Mouse (Mus musculus) stomach, embryonic 15.5 days (tissue): ENCODE measurements around the gene Tpsb2. TPM values are rescaled to one million over a fixed set of nuclear protein-coding genes. Genes with fewer than 3 reads are reported as not detected.
A peak's percentile ranks its signal among the peaks of the same experiment; 100 is the strongest.

Experiments
- ATAC-seq: fragments of 200-750 bp; cut with Nextera tagmentation; 2 replicates; pipeline ENCODE4 v1.8.0; 2017; ENCODE audit warnings: low read depth, moderate number of reproducible peaks, moderate TSS enrichment; ENCODE audit not compliant: insufficient read depth, low FRiP score
- H3K27ac ChIP-seq: fragments of 300-500 bp; sonication (generic); 2 replicates; pipeline ENCODE4 v1.5.1; 2015; ENCODE audit warnings: mild to moderate bottlenecking, inconsistent platforms
- H3K27me3 ChIP-seq: fragments of 300-500 bp; sonication (generic); replicated peaks from 2 replicates; pipeline ENCODE4 v1.6.1; 2015; ENCODE audit warnings: inconsistent platforms
- H3K36me3 ChIP-seq: fragments of 300-500 bp; sonication (generic); 2 replicates; pipeline ENCODE4 v1.6.1; 2015; ENCODE audit warnings: inconsistent platforms
- H3K4me1 ChIP-seq: fragments of 300-500 bp; sonication (generic); 2 replicates; pipeline ENCODE4 v1.6.1; 2015; ENCODE audit warnings: inconsistent platforms
- H3K4me2 ChIP-seq: fragments of 300-500 bp; sonication (generic); 2 replicates; pipeline ENCODE4 v1.6.1; 2015; ENCODE audit warnings: mild to moderate bottlenecking, inconsistent platforms
- H3K4me3 ChIP-seq: fragments of 300-500 bp; sonication (generic); replicated peaks from 2 replicates; pipeline ENCODE4 v1.5.1; 2015; ENCODE audit warnings: inconsistent platforms
- H3K9ac ChIP-seq: fragments of 300-500 bp; sonication (generic); 2 replicates; pipeline ENCODE4 v1.6.1; 2015; ENCODE audit warnings: inconsistent platforms
- H3K9me3 ChIP-seq: fragments of 300-500 bp; sonication (generic); 2 replicates; pipeline ENCODE4 v1.6.1; 2016; ENCODE audit warnings: inconsistent platforms
- WGBS: fragments of 180-500 bp; shearing (Covaris S2); methylation state at CpG from one replicate; pipeline ENCODE4 v1.1.7; 2015; 5-methylcytosine and 5-hydroxymethylcytosine counted together
- polyA plus RNA-seq: library from polyadenylated mRNA; unstranded; fragments of >200 nt; fragmentation: Nextera tagmentation; extraction: Ambion mirVana; gene quantifications from 2 replicates; pipeline ENCODE4 v1.2.1, GENCODE M21; 2015

Tpsb2 gene
- polyA plus RNA-seq, 1 experiment from 2014 or later: 14.3 TPM

DNA sequence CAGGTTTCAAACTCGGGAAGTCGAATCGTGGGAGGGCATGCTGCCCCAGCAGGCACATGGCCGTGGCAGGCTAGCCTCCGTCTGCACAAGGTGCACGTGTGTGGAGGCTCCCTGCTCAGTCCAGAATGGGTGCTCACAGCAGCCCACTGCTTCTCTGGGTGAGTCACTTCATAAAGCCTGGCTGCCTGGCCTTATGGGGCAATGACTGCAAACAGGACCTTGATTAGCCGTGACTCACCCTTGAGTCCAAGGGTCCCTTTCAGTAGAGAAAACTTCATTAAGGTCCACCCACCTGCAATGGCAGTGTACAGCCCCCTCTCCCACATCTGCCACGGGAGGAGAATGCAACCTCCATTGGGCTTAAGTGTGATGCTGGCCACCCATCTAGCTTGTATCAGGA is 6.4 kb downstream of the Tpsb2 start:
- WGBS: 64% methylated on average over 8 of the region's 8 CpGs
- ATAC-seq: peak; percentile 78
- no peaks in the 10 kb centered on the region for H3K27me3 ChIP-seq
- H3K4me3 ChIP-seq: no peak overlapping the region
- H3K36me3 ChIP-seq: no peaks in the 10 kb centered on the region
- no peaks in the 10 kb centered on the region for H3K9me3 ChIP-seq
- 0 out of 2 replicates have a peak, but pooled peaks cover 5% of the 10 kb centered on the region for H3K4me1 ChIP-seq
- no peak overlapping the region for H3K9ac ChIP-seq
- H3K27ac ChIP-seq: no peak overlapping the region
- no peak overlapping the region for H3K4me2 ChIP-seq

DNA sequence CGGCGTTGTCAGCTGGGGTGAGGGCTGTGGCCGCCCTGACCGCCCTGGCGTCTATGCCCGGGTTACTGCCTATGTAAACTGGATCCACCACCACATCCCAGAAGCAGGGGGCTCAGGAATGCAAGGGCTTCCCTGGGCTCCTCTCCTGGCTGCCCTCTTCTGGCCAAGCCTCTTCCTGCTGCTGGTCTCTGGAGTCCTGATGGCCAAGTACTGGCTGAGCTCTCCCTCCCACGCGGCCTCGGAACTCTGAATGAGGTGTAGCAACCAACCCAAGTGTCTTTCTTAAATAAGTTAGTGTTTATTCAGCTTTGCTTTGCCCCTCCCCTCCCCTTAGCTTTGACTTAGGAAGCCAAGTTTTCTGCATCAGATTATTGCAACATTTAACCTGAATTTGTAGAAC is 7.9 kb downstream of the Tpsb2 start:
- 31% methylated on average over 9 of the region's 9 CpGs for WGBS
- H3K27ac ChIP-seq: no peak overlapping the region
- no peak overlapping the region for H3K4me3 ChIP-seq
- no peaks in the 10 kb centered on the region for H3K27me3 ChIP-seq
- no peaks in the 10 kb centered on the region for H3K36me3 ChIP-seq
- H3K4me1 ChIP-seq: 0 out of 2 replicates have a peak, but pooled peaks cover 5% of the 10 kb centered on the region
- no peak overlapping the region for H3K4me2 ChIP-seq
- no peak overlapping the region for H3K9ac ChIP-seq
- ATAC-seq: no peak
- H3K9me3 ChIP-seq: no peaks in the 10 kb centered on the region

- Histone ChIP-seq H3K27ac (no peak overlapping the region), H3K4me1 (no peaks in the 10 kb centered on the region), H3K4me3 (no peak overlapping the region), H3K9me3 (no peaks in the 10 kb centered on the region), H3K27me3 (no peaks in the 10 kb centered on the region), H3K36me3 (no peaks in the 10 kb centered on the region), H3K4me2 (no peak overlapping the region), H3K9ac (no peak overlapping the region)
- no peak for ATAC-seq
- WGBS: 85% methylated on average over 4 of the region's 4 CpGs
These were observed 28.4 kb downstream of the Tpsb2 start for GRCm38 (mm10) chr17:25394526-25394925.

DNA sequence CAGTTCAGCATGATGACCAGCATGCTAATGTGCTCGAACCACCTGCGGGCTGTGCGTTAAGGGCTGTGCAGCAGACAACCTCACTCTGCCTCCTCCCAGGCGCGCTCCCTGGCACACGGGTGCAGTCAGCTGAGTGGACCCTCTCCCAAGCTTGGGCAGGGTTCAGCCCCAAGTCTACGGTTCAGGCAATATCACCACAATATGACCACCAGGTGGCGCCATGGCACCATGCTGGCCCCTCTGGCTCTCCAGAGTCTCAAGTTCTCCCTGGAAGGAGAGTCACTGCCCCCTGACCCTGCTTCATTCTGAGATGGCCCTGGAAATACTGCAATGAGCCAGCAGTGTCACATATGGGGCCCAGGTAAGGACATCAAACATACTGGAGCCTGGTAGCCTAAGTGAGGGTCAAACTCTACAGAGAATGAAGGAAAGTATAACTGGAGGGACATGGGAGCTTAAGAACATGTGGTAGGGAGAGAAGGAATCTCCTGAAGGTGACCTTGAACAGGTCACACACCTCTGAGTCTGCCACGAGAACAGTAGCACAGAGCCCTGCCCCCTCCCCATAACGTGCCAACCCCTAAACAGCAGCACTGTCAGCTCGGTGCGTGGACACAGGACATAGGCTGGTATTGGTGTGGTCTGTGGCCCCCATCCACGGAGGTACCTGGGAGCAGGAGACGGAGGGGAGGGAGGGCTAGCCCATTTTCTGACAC is 31.9 kb downstream of the Tpsb2 start:
- Histone ChIP-seq H3K27me3 (no peaks in the 10 kb centered on the region), H3K27ac (no peak overlapping the region), H3K36me3 (no peaks in the 10 kb centered on the region), H3K4me1 (no peaks in the 10 kb centered on the region), H3K9me3 (no peaks in the 10 kb centered on the region), H3K4me2 (no peak overlapping the region), H3K4me3 (no peak overlapping the region), H3K9ac (no peak overlapping the region)
- 35% methylated on average over 14 of the region's 14 CpGs for WGBS
- no peak for ATAC-seq

DNA sequence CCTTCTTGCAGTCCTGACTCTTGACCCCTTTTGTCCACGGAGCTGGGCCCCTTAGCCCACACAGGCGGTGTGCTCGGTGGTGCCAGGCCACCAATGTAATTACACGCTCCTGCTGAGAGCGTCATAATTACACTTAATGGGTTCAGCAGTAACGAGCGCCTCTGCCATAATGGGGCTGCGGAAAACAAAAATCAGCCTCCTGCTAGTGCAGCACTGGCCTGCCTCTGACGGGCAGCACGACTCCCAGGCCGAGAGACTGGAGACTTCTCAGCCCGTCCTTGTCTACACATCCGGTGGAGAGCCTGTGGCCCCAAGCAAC is 32.4 kb downstream of the Tpsb2 start:
- WGBS: 74% methylated on average over 13 of the region's 13 CpGs
- ATAC-seq: peak; percentile 23; the same call in 1 of the 2 replicates

GRCm38 (mm10) chr17:25400443-25400842 is 34.3 kb downstream of the Tpsb2 start:
- Histone ChIP-seq H3K9me3 (no peaks in the 10 kb centered on the region), H3K27ac (no peak overlapping the region), H3K4me3 (no peak overlapping the region), H3K9ac (no peak overlapping the region), H3K27me3 (no peaks in the 10 kb centered on the region), H3K4me1 (peaks cover 12% of the 10 kb centered on the region), H3K4me2 (no peak overlapping the region), H3K36me3 (no peaks in the 10 kb centered on the region)
- no peak for ATAC-seq
- whole genome bisulfite sequencing: 5% methylated on average over 7 of the region's 7 CpGs

More for the DNA sequence above, 32.4 kb downstream of the Tpsb2 start:
- Histone ChIP-seq H3K4me2 (no peak overlapping the region), H3K4me3 (no peak overlapping the region), H3K9ac (no peak overlapping the region), H3K27me3 (no peaks in the 10 kb centered on the region), H3K4me1 (no peaks in the 10 kb centered on the region), H3K27ac (no peak overlapping the region), H3K9me3 (no peaks in the 10 kb centered on the region), H3K36me3 (no peaks in the 10 kb centered on the region)

- Histone ChIP-seq H3K4me2 (no peak overlapping the region), H3K27me3 (no peaks in the 10 kb centered on the region), H3K4me3 (no peak overlapping the region), H3K9me3 (no peaks in the 10 kb centered on the region), H3K36me3 (no peaks in the 10 kb centered on the region), H3K4me1 (peaks cover 22% of the 10 kb centered on the region), H3K27ac (no peak overlapping the region), H3K9ac (no peak overlapping the region)
- WGBS: 55% methylated on average over 4 of the region's 4 CpGs
- no peak for ATAC-seq
These were observed 35.4 kb downstream of the Tpsb2 start for GRCm38 (mm10) chr17:25401491-25401890.

GRCm38 (mm10) chr17:25402224-25402623 is 36.1 kb downstream of the Tpsb2 start:
- Histone ChIP-seq H3K36me3 (no peaks in the 10 kb centered on the region), H3K9me3 (no peaks in the 10 kb centered on the region), H3K27me3 (no peaks in the 10 kb centered on the region), H3K4me3 (no peak overlapping the region), H3K4me2 (no peak overlapping the region), H3K27ac (no peak overlapping the region), H3K9ac (no peak overlapping the region), H3K4me1 (peaks cover 30% of the 10 kb centered on the region)
- 87% methylated on average over 13 of the region's 13 CpGs for WGBS
- ATAC-seq: no peak

- H3K27ac ChIP-seq: no peak overlapping the region
- no peak for ATAC-seq
- H3K4me2 ChIP-seq: no peak overlapping the region
- no peak overlapping the region for H3K4me3 ChIP-seq
- no peaks in the 10 kb centered on the region for H3K36me3 ChIP-seq
- no peaks in the 10 kb centered on the region for H3K9me3 ChIP-seq
- H3K4me1 ChIP-seq: peaks cover 33% of the 10 kb centered on the region
- WGBS: 63% methylated on average over 3 of the region's 3 CpGs
- no peak overlapping the region for H3K9ac ChIP-seq
- no peaks in the 10 kb centered on the region for H3K27me3 ChIP-seq
These were observed 38.1 kb downstream of the Tpsb2 start for GRCm38 (mm10) chr17:25404190-25404589.

- Histone ChIP-seq H3K9ac (no peak overlapping the region), H3K27me3 (no peaks in the 10 kb centered on the region), H3K27ac (peak overlapping the region; percentile 80), H3K4me2 (peak overlapping the region; percentile 1; the same call in 1 of the 2 replicates), H3K4me3 (no peak overlapping the region), H3K9me3 (no peaks in the 10 kb centered on the region), H3K36me3 (no peaks in the 10 kb centered on the region), H3K4me1 (peaks cover 41% of the 10 kb centered on the region)
- ATAC-seq: peak; percentile 86
- WGBS: 14% methylated on average over 9 of the region's 10 CpGs
These were observed 39.3 kb downstream of the Tpsb2 start for GRCm38 (mm10) chr17:25405224-25405895.

GRCm38 (mm10) chr17:25406011-25406441 is 39.9 kb downstream of the Tpsb2 start:
- H3K27me3 ChIP-seq: no peaks in the 10 kb centered on the region
- H3K4me2 ChIP-seq: no peak overlapping the region
- no peaks in the 10 kb centered on the region for H3K9me3 ChIP-seq
- H3K27ac ChIP-seq: peak overlapping the region; percentile 80
- peaks cover 42% of the 10 kb centered on the region for H3K4me1 ChIP-seq
- no peak overlapping the region for H3K4me3 ChIP-seq
- no peak for ATAC-seq
- H3K36me3 ChIP-seq: no peaks in the 10 kb centered on the region
- no peak overlapping the region for H3K9ac ChIP-seq
- 33% methylated on average over 6 of the region's 6 CpGs for WGBS

DNA sequence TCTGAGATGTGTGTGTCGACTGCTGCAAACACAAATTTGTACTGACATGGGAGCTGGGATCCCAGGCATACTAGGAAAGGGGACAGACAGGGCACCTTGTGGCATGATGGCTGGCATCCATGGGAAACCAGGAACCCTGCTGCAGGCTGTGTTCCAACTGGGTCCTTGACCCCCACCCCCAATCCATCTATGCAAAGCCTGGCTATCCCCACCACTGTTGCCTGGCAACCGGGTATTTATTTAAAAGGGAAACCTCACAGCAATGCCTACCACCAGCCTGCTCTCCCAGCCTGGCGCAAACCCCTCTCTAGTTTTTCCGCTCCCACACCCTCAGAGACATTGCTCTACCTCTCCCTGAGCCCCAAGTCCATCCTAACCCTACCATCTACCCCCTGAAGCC is 41.2 kb downstream of the Tpsb2 start:
- Histone ChIP-seq H3K4me1 (peaks cover 47% of the 10 kb centered on the region), H3K9me3 (no peaks in the 10 kb centered on the region), H3K36me3 (no peaks in the 10 kb centered on the region), H3K4me3 (no peak overlapping the region), H3K27me3 (no peaks in the 10 kb centered on the region), H3K4me2 (no peak overlapping the region), H3K9ac (no peak overlapping the region), H3K27ac (0 out of 2 replicates have a peak overlapping the region, but pooled peaks have one; percentile 80)
- WGBS: 56% methylated on average over 4 of the region's 4 CpGs
- ATAC-seq: no peak
